Mouse (Mus musculus) pancreas, adult 10 weeks (tissue): ENCODE measurements around the gene Tial1. TPM values are rescaled to one million over a fixed set of nuclear protein-coding genes. Genes with fewer than 3 reads are reported as not detected.

Experiments used
- polyA plus RNA-seq: library from polyadenylated mRNA; stranded (reverse); fragments of 350-450 nt; fragmentation: Illumina TruSeq; extraction: RNeasy Lipid Tissue Mini Kit (QIAGEN cat#74804); gene quantifications from one replicate; pipeline ENCODE4 v1.2.3, GENCODE M21; 2015; ENCODE audit warnings: low read depth, low replicate concordance; ENCODE audit not compliant: insufficient read depth

The Tial1 gene
- 25.4 TPM for polyA plus RNA-seq

GRCm38 (mm10) chr7:128461285-128462215, at the start of gene Tial1:
Tial1 (minus strand) TSS chr7:128461717.

GRCm38 (mm10) chr7:128417930-128418779, 43.4 kb downstream of the Tial1 start, which contains the start of gene Rgs10:
Rgs10 (minus strand) TSS chr7:128418758.

Other genes starting within 250 kb of the Tial1 start
- 3.7 TPM for gene Armc5, start 224.4 kb downstream of the Tial1 start, polyA plus RNA-seq
- gene 9130023H24Rik, start 223.7 kb downstream of the Tial1 start, polyA plus RNA-seq: 1.6 TPM
- gene Tgfb1i1, start 214.9 kb downstream of the Tial1 start, polyA plus RNA-seq: 13.9 TPM
- not detected for gene Slc5a2, start 196.1 kb downstream of the Tial1 start, polyA plus RNA-seq
- gene BC017158, start 163.5 kb downstream of the Tial1 start, polyA plus RNA-seq: 13.6 TPM
- 8.3 TPM for gene Rgs10, start 43.0 kb downstream of the Tial1 start, polyA plus RNA-seq
- 9.6 TPM for gene Bag3, start 61.9 kb upstream of the Tial1 start, polyA plus RNA-seq
- gene Inpp5f, start 149.6 kb upstream of the Tial1 start, polyA plus RNA-seq: 5.4 TPM